Mouse (Mus musculus) spleen, adult 2 months (tissue): ENCODE data around the gene Thsd7b. TPM values are rescaled to one million over a fixed set of nuclear protein-coding genes. Genes with fewer than 3 reads are reported as not detected.

Source experiments
- DNase-seq, 2 experiments: peaks; one replicate each; pipeline versions ENCODE4 v3.0.0 to v3.0.0-alpha.2; 2012 to 2021; ENCODE audit warnings: low spot score in 2 of 2, low read depth in 1 of 2
- H3K27ac ChIP-seq: fragments of 200-500 bp; 2 replicates; pipeline ENCODE4 v1.5.1; 2012; ENCODE audit warnings: low read length, inconsistent platforms; ENCODE audit not compliant: insufficient read depth
- H3K27me3 ChIP-seq: fragments of 200-500 bp; 2 replicates; pipeline ENCODE4 v1.6.1; 2012; ENCODE audit warnings: mild to moderate bottlenecking, moderate library complexity, low read length, inconsistent platforms; ENCODE audit not compliant: control insufficient read depth, insufficient read depth
- H3K36me3 ChIP-seq: fragments of 200-500 bp; 2 replicates; pipeline ENCODE4 v1.6.1; 2012; ENCODE audit warnings: mild to moderate bottlenecking, low read length, inconsistent platforms; ENCODE audit not compliant: control insufficient read depth, insufficient read depth
- H3K4me1 ChIP-seq: fragments of 200-500 bp; 2 replicates; pipeline ENCODE4 v1.6.1; 2011; ENCODE audit warnings: inconsistent platforms; ENCODE audit not compliant: control insufficient read depth, insufficient read depth, insufficient read length
- H3K4me3 ChIP-seq: fragments of 200-500 bp; 2 replicates; pipeline ENCODE4 v1.5.1; 2011; ENCODE audit warnings: mild to moderate bottlenecking, inconsistent platforms; ENCODE audit not compliant: insufficient read depth, insufficient read length; ENCODE audit errors: extremely low read depth
- CTCF ChIP-seq: fragments of 200-500 bp; IDR thresholded peaks from 2 replicates; pipeline ENCODE4 v1.5.1; 2011; ENCODE audit warnings: mild to moderate bottlenecking, inconsistent platforms; ENCODE audit not compliant: insufficient read depth, insufficient read length, insufficient replicate concordance; ENCODE audit errors: extremely low read depth
- POLR2A ChIP-seq: fragments of 200-500 bp; IDR thresholded peaks from 2 replicates; pipeline ENCODE4 v1.6.1; 2011; ENCODE audit warnings: low read depth, low read length, inconsistent platforms
- WGBS: fragments of 180-500 bp; shearing (Covaris S2); methylation state at CpG from one replicate; pipeline ENCODE4 v1.1.7; 2018; 5-methylcytosine and 5-hydroxymethylcytosine counted together
- polyA plus RNA-seq: library from polyadenylated mRNA; depleted of rRNA; stranded (reverse); fragments of >200 nt; gene quantifications from 2 replicates; pipeline ENCODE4 v1.2.3, GENCODE M21; 2012

Thsd7b gene
- polyA plus RNA-seq, 1 experiment: 0.11 TPM

DNA sequence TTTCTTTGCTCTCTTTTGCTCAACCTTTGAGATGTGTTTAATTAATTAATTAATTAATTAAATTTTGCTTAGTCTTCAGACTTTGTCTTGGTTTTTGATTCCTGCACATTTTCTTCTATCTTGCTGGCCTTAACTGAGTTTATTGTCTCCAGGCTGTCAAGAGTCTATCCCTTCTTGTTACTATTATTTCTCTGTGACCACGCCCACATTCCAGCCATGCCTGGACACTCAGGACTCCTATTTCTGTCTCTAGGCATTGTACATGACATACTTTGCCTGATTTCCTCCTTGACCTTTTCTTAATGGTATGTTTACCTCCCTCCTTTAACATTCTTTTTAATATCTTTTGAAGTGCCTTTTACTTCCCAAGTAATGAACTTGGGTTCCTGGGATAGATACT is 267.6 kb downstream of the Thsd7b start:
- H3K27me3 ChIP-seq: no peaks in the 10 kb centered on the region
- no peaks in the 10 kb centered on the region for H3K36me3 ChIP-seq
- H3K4me1 ChIP-seq: no peaks in the 10 kb centered on the region
- 54% methylated on average over 1 of the region's 1 CpGs for WGBS
- no peak overlapping the region for H3K27ac ChIP-seq
- TF ChIP-seq POLR2A: no peak
- no peak for TF ChIP-seq CTCF
- no peak for DNase-seq
- no peak overlapping the region for H3K4me3 ChIP-seq

DNA sequence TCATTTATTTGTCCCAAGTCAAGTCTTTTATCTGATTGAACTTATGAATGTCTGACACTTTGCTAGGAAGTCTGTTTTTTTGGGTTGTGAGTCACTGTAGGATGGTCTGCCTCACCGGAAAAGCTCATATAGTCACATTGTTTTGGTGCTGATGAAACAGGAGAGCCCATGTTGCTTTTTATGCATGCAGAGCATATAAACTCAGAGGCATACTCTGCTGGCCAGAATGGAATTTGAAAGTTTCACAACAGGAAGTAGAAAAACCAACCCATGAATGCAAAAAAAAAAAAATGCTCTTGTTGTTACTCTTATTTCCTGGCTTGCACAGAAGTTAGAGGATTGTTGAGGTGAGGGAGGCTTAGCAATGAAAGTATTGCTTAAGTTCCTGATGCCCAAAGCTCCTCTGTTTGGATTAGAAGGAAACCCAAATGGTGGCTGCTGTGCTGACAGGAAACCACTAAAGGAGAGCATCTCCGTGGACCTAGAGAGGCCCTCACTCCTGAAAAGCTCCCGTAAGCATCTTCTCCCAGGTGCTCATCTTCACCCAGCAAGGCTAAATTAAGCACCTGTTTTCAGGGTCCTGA is 269.6 kb downstream of the Thsd7b start:
- no peak for DNase-seq
- no peak overlapping the region for H3K4me3 ChIP-seq
- H3K4me1 ChIP-seq: no peaks in the 10 kb centered on the region
- H3K27me3 ChIP-seq: no peaks in the 10 kb centered on the region
- no peaks in the 10 kb centered on the region for H3K36me3 ChIP-seq
- no peak for TF ChIP-seq POLR2A
- TF ChIP-seq CTCF: no peak
- WGBS: 40% methylated on average over 3 of the region's 3 CpGs
- H3K27ac ChIP-seq: no peak overlapping the region

DNA sequence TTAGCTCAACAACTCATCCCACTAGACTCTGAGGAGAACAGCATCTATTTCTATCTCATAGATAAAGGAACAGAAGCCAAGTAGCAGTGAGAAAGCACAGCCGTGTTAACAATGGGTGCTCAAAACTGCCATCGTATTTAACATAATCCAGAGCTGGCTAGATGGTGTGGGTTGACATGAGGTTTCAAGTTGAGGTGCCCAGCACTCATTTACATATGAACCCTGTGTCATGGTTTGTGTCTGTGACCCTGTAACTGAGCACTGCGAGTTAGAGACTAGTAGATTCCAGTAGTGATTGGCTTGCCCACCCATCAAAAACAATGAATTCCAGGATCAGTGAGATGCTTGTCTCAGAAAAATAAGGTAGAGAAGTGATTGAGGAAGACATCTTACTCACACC is 270.1 kb downstream of the Thsd7b start:
- no peak overlapping the region for H3K27ac ChIP-seq
- TF ChIP-seq POLR2A: no peak
- no peak for TF ChIP-seq CTCF
- no peaks in the 10 kb centered on the region for H3K27me3 ChIP-seq
- DNase-seq: no peak
- no peaks in the 10 kb centered on the region for H3K36me3 ChIP-seq
- WGBS: 85% methylated on average over 3 of the region's 3 CpGs
- no peak overlapping the region for H3K4me3 ChIP-seq
- no peaks in the 10 kb centered on the region for H3K4me1 ChIP-seq

DNA sequence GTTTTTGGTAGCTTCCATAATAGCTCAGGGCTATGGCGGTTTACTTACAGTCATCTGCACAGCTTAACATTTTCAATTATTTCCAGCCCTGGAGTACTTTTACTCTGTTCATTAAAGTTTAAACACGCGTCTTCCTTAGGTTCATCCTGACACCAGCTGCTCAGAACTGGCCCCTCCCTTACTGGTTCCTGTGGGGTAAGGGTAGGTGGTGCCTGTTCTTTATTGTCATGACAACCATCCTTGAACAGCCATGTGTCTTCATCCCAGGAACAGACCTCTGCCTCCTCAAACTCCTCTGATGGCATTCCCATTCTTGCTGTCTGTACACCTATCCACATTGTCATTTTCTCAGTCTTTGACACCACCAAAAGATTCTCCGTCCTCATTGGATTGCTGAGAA is 285.0 kb downstream of the Thsd7b start:
- H3K36me3 ChIP-seq: no peaks in the 10 kb centered on the region
- H3K27ac ChIP-seq: no peak overlapping the region
- H3K4me3 ChIP-seq: no peak overlapping the region
- TF ChIP-seq CTCF: no peak
- TF ChIP-seq POLR2A: no peak
- H3K27me3 ChIP-seq: no peaks in the 10 kb centered on the region
- no peaks in the 10 kb centered on the region for H3K4me1 ChIP-seq
- no peak for DNase-seq
- WGBS: 91% methylated on average over 4 of the region's 4 CpGs

DNA sequence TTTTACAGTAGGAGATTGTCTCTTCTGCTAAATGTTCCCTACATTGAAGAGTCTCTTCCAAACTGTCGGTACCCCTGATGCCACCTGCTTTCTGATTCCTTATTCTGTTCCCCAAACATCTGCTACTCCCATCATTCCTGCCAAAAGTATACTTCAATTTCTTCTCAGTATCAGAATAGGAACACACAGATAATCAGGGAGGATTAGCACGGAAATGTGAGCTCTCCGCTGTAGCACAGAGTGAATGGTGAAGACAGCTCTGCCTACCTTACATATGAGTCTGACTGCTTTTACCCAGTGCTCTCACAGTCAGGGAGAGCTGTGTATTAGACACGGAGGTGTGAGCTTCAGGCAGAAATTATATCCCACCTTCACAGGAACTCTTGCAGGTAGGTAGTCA is 286.0 kb downstream of the Thsd7b start:
- Histone ChIP-seq H3K4me3 (no peak overlapping the region), H3K36me3 (no peaks in the 10 kb centered on the region), H3K4me1 (no peaks in the 10 kb centered on the region), H3K27me3 (no peaks in the 10 kb centered on the region), H3K27ac (no peak overlapping the region)
- WGBS: 90% methylated on average over 4 of the region's 4 CpGs
- TF ChIP-seq CTCF (no peak), POLR2A (no peak)
- DNase-seq: no peak

DNA sequence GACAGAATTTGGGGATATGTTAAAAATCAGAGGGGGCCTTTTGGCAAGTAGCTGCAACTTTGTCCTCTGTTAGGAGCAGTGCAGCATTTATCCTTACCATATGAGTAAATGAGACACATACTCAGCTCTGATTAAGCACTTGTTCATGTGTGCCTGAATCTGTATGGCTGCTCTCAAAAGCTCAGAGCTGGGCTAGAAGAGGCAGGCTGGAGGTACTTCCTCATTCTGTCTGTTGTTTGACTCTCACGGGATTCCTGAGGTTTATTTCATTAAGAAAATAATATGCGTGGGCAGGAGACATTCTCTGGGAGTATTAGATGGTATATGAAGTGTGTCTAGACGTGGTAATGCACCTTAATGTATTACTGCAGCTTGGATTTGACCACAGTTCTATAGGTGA is 286.7 kb downstream of the Thsd7b start:
- 8% methylated on average over 3 of the region's 3 CpGs for WGBS
- no peak for DNase-seq

DNA sequence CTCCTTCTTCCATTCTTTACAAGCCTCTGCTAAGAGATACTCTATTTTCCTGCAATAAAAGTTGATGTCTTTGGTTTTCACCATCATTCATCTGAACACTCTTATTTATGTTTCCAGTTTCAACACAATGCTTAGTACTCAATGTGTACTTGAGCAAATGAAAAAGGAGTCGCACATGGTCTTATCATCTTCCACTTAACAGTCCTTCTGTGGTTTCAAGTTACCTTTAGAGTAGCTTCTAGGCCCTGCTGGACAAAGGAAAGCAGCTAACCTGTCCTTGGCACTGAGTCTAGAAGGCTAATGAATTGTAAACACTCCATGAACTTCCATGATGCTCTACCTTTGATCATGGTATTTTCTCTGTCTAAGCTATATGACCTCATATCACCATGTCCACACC is 289.6 kb downstream of the Thsd7b start:
- 84% methylated on average over 1 of the region's 1 CpGs for whole genome bisulfite sequencing

More for the DNA sequence above, 286.7 kb downstream of the Thsd7b start:
- TF ChIP-seq CTCF (no peak), POLR2A (no peak)
- no peaks in the 10 kb centered on the region for H3K4me1 ChIP-seq
- no peaks in the 10 kb centered on the region for H3K27me3 ChIP-seq
- H3K36me3 ChIP-seq: no peaks in the 10 kb centered on the region
- no peak overlapping the region for H3K27ac ChIP-seq
- no peak overlapping the region for H3K4me3 ChIP-seq

More for the DNA sequence above, 289.6 kb downstream of the Thsd7b start:
- H3K4me3 ChIP-seq: no peak overlapping the region
- DNase-seq: no peak
- no peak overlapping the region for H3K27ac ChIP-seq
- no peaks in the 10 kb centered on the region for H3K36me3 ChIP-seq
- H3K4me1 ChIP-seq: no peaks in the 10 kb centered on the region
- H3K27me3 ChIP-seq: no peaks in the 10 kb centered on the region
- TF ChIP-seq POLR2A (no peak), CTCF (no peak)
